Mouse (Mus musculus) bone marrow macrophage, adult 2 months (primary cell): ENCODE measurements at regions not wholly inside any gene's neighbourhood (a gene's known extent, or its start where the extent isn't known, plus 50 kb on each side); places are given as distances from the start of the nearest gene placed in this dataset.

Experiments
- CTCF ChIP-seq: IDR thresholded peaks from 2 replicates; pipeline ENCODE4 v1.5.1; 2012; ENCODE audit warnings: low read depth, mild to moderate bottlenecking, low read length, moderate library complexity
- POLR2A ChIP-seq: IDR thresholded peaks from 2 replicates; pipeline ENCODE4 v1.6.1; 2012; ENCODE audit warnings: mild to moderate bottlenecking, low read depth, low read length, borderline replicate concordance

- TF ChIP-seq CTCF (no peak), POLR2A (no peak)
Observed at GRCm38 (mm10) chr16:75332853-75333252, 253.0 kb downstream of the Lipi start.
